Mouse (Mus musculus) midbrain, embryonic 16.5 days (tissue): ENCODE data around the gene Elavl3. TPM values are rescaled to one million over a fixed set of nuclear protein-coding genes. Genes with fewer than 3 reads are reported as not detected.

Experiments
- ATAC-seq: fragments of 200-750 bp; cut with Nextera tagmentation; 2 replicates; pipeline ENCODE4 v1.8.0; 2017; ENCODE audit warnings: moderate TSS enrichment
- H3K27ac ChIP-seq: fragments of 300-500 bp; sonication (generic); 2 replicates; pipeline ENCODE4 v1.5.1; 2014; ENCODE audit warnings: mild to moderate bottlenecking, low read length, mixed read lengths
- H3K27me3 ChIP-seq: fragments of 300-500 bp; sonication (generic); 2 replicates; pipeline ENCODE4 v1.6.1; 2014; ENCODE audit warnings: low read depth, low read length, mixed read lengths; ENCODE audit not compliant: control insufficient read depth, insufficient read depth
- H3K36me3 ChIP-seq: fragments of 300-500 bp; sonication (generic); 2 replicates; pipeline ENCODE4 v1.6.1; 2014; ENCODE audit warnings: mild to moderate bottlenecking, low read length, moderate library complexity, mixed read lengths; ENCODE audit not compliant: control insufficient read depth, insufficient read depth
- H3K4me1 ChIP-seq: fragments of 300-500 bp; sonication (generic); 2 replicates; pipeline ENCODE4 v1.6.1; 2014; ENCODE audit warnings: mild to moderate bottlenecking, low read length, mixed read lengths; ENCODE audit not compliant: control insufficient read depth, insufficient read depth
- H3K4me2 ChIP-seq: fragments of 300-500 bp; sonication (generic); 2 replicates; pipeline ENCODE4 v1.6.1; 2014; ENCODE audit warnings: mild to moderate bottlenecking, low read length, mixed read lengths
- H3K4me3 ChIP-seq: fragments of 300-500 bp; sonication (generic); 2 replicates; pipeline ENCODE4 v1.5.1; 2014; ENCODE audit warnings: low read depth, mild to moderate bottlenecking, low read length, moderate library complexity, mixed read lengths
- H3K9ac ChIP-seq: fragments of 300-500 bp; sonication (generic); 2 replicates; pipeline ENCODE4 v1.6.1; 2014; ENCODE audit warnings: low read depth, low read length, mixed read lengths
- H3K9me3 ChIP-seq: fragments of 300-500 bp; sonication (generic); replicated peaks from 2 replicates; pipeline ENCODE4 v1.6.1; 2014; ENCODE audit warnings: mild to moderate bottlenecking, low read length, mixed read lengths; ENCODE audit not compliant: control insufficient read depth, poor library complexity, severe bottlenecking
- whole genome bisulfite sequencing: fragments of 180-500 bp; shearing (Covaris S2); extraction: QIAGEN DNeasy Blood & Tissue Kit; methylation state at CpG from one replicate; pipeline ENCODE4 v1.1.7; 2014; 5-methylcytosine and 5-hydroxymethylcytosine counted together
- polyA plus RNA-seq: library from polyadenylated mRNA; unstranded; fragments of >200 nt; fragmentation: Nextera tagmentation; extraction: Ambion mirVana; gene quantifications from 2 replicates; pipeline ENCODE4 v1.2.1, GENCODE M21; 2015

The Elavl3 gene
- polyA plus RNA-seq, 1 experiment from 2014 or later = 91.6 TPM

DNA sequence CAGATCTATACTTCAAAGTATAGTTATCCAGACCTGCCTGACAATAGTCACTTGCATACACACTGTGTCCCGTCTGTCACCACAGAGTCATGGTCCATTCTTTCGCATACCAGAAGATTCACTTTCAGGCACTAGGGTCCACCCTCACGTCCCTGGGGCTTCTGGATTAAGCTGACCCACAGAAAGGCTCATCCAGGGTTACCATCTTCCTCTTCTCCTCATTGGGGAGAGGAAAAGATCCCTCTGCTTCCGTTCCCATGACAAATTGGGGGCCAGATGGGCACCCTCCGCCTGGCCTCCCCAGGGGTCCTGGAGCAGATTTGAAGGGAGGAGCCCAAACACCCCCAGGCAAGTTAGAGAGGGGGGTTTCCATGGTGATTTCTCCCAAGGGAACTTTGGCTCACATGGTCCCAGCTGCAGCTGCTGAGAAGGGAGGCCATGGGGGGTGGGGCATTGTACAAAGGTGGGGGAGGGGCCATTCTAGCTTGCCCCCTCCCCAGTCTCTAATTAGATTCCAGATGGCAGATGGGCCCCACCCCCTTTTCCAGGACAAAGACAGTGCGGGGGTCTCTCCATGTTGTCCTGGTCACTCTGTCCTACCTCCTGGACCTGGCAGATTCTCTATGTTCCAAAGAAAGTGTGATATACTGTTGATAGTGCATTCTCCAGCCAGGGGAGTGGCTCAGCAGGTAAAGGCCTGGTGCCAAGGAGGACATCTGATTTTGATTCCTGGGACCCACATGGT, 16.4 kb downstream of the Elavl3 start:
- H3K27me3 ChIP-seq = no peaks in the 10 kb centered on the region
- ATAC-seq = no peak
- 17% methylated on average over 6 of the region's 6 CpGs for WGBS
- H3K9ac ChIP-seq = no peak overlapping the region
- H3K4me1 ChIP-seq = peaks cover 8% of the 10 kb centered on the region
- no peak overlapping the region for H3K27ac ChIP-seq
- no peak overlapping the region for H3K4me2 ChIP-seq
- no peaks in the 10 kb centered on the region for H3K9me3 ChIP-seq
- peaks cover 16% of the 10 kb centered on the region for H3K36me3 ChIP-seq
- H3K4me3 ChIP-seq = no peak overlapping the region

DNA sequence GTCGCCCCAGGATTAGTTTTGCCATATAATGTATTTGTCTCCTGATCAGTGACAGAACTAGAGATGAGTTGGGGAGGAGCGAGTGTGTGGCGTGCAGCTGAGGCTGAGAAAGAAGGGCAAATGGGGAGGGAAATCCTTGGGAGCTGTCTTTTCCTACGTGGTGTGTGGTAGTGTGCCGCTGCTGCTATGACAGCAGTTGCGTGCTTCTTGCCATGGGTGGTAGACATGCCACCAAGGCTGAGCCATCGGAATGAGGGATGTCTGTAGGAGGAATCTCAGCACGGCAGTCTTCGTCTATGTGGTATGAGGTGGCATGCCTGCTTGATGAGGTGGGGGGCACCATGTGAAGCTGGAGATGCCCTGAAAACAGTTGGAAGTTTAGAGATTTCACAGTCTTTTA, 21.4 kb downstream of the Elavl3 start:
- Histone ChIP-seq H3K36me3 (peaks cover 34% of the 10 kb centered on the region), H3K4me2 (no peak overlapping the region), H3K27me3 (no peaks in the 10 kb centered on the region), H3K27ac (no peak overlapping the region), H3K4me3 (no peak overlapping the region), H3K9ac (no peak overlapping the region), H3K4me1 (peaks cover 2% of the 10 kb centered on the region; the same call in 1 of the 2 replicates), H3K9me3 (no peaks in the 10 kb centered on the region)
- ATAC-seq = no peak
- WGBS = 91% methylated on average over 9 of the region's 9 CpGs

DNA sequence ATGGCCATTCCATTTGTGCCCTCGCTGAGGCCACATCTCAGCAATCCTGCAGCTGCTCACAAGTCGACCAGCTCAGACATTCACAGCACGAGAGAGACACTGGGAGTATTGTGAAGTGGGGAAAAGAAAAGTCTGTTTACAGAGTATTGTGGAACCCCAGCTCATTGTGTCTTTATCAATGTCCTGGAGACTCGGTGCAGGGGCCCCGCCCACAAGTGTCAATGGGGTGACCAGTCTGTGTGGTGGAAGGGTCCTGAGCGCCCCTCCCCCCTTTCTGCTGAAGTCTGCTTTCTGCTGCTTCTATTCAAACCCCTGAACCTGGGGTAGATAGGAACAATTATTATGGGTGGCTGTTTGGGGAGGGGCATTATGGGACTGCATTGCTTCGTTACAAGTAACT, 23.4 kb downstream of the Elavl3 start:
- H3K4me2 ChIP-seq = no peak overlapping the region
- no peak overlapping the region for H3K4me3 ChIP-seq
- no peaks in the 10 kb centered on the region for H3K27me3 ChIP-seq
- H3K27ac ChIP-seq = no peak overlapping the region
- no peak for ATAC-seq
- peaks cover 41% of the 10 kb centered on the region for H3K36me3 ChIP-seq
- H3K9me3 ChIP-seq = no peaks in the 10 kb centered on the region
- WGBS = 30% methylated on average over 7 of the region's 7 CpGs
- no peak overlapping the region for H3K9ac ChIP-seq
- H3K4me1 ChIP-seq = no peaks in the 10 kb centered on the region

DNA sequence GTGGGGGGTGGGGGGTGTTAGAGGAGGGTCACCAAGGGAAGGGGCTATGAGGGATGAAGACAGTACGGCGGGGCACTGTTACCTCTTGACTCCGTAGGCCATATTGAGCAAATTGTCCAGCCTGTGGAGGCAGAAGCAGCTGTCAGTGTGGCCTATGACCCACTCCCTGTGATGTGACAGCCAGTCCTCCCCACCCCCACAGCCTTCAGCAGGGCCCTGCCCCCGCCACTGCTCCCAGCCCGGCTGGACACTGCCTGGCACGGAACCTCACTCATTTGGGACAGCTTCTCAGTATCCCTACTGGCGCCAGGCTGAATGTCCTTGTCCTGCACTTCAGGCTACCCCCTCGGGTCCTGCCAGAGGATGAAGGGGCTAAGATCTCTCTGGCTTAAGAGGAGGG, 27.2 kb downstream of the Elavl3 start:
- H3K9me3 ChIP-seq = no peaks in the 10 kb centered on the region
- no peak overlapping the region for H3K9ac ChIP-seq
- no peaks in the 10 kb centered on the region for H3K27me3 ChIP-seq
- 53% methylated on average over 8 of the region's 8 CpGs for WGBS
- H3K4me1 ChIP-seq = no peaks in the 10 kb centered on the region
- H3K36me3 ChIP-seq = peaks cover 34% of the 10 kb centered on the region
- ATAC-seq = no peak
- no peak overlapping the region for H3K27ac ChIP-seq
- H3K4me2 ChIP-seq = no peak overlapping the region
- H3K4me3 ChIP-seq = no peak overlapping the region

DNA sequence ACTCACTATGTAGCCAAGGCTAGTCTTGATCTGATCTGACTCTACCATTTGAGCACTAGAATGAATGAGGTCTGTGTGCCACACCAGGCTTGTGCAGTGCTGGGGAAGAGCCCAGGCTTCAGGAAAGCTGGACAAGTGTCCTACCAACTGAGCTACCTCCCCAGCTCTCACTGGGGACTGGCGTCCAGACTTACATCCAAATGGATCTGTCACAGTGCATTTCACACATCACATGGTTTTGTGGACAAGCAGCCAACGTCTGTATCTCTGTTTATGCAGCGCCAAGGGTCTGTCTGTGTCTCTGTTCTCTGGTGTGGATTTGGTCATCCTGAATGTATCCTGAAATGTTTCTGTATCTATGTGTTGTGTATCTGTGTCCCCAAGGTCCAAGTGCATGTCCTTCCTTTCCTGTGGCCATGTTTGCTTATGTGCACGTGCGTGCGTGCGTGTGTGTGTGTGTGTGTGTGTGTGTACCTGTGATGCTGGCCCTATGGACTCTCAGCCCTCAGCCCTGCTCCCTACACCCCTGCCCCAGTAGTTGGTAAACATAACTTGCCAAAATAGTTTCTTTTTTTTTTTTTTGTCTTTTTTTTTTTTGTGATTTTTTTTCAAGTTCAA, 34.5 kb downstream of the Elavl3 start:
- H3K9me3 ChIP-seq = no peaks in the 10 kb centered on the region
- H3K4me3 ChIP-seq = no peak overlapping the region
- H3K9ac ChIP-seq = no peak overlapping the region
- H3K4me1 ChIP-seq = no peaks in the 10 kb centered on the region
- no peak for ATAC-seq
- H3K4me2 ChIP-seq = no peak overlapping the region
- H3K27ac ChIP-seq = no peak overlapping the region
- H3K36me3 ChIP-seq = peaks cover 25% of the 10 kb centered on the region
- 70% methylated on average over 7 of the region's 7 CpGs for whole genome bisulfite sequencing
- H3K27me3 ChIP-seq = no peaks in the 10 kb centered on the region

DNA sequence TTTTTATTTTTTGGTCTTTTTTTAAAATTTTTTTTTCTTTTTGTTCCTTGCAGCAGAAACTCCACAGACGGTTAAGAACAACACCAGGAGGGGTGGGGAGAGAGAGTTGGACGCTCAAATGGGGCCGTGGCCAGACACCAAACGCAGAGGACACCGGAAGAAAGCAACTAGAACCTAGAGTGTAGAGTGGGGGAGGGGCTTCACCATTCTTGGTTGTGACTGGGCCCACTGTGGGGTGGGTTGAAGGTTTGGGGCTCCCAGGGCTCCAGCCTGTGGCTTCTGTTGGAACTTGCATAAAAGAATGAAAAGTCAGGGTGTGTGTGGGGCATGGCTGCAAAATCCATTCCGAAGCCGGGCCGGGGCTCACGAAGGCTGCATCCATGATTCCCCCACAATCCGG, 35.6 kb downstream of the Elavl3 start:
- ATAC-seq = no peak
- WGBS = 76% methylated on average over 10 of the region's 10 CpGs
- no peak overlapping the region for H3K27ac ChIP-seq

DNA sequence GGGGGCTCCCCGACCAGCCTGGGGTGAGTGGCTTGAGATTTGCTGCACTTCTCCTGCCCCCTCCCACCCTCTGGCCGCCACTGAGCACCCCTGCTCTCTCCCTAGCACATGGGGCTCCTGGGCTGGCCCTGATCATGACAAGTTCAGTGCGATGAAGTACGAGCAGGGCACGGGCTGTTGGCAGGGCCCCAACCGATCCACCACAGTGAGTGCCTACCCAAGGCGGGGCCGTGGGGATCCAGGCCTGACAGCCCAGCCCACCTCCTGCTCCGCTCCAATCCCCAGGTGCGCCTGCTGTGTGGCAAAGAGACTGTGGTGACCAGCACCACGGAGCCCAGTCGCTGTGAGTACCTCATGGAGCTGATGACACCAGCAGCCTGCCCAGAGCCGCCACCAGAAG, 39.1 kb downstream of the Elavl3 start:
- 87% methylated on average over 13 of the region's 13 CpGs for WGBS
- Histone ChIP-seq H3K27ac (no peak overlapping the region), H3K36me3 (peaks cover 52% of the 10 kb centered on the region), H3K4me1 (no peaks in the 10 kb centered on the region), H3K4me3 (no peak overlapping the region), H3K9ac (no peak overlapping the region), H3K4me2 (no peak overlapping the region), H3K9me3 (no peaks in the 10 kb centered on the region), H3K27me3 (no peaks in the 10 kb centered on the region)
- ATAC-seq = peak; percentile 17; the same call in 1 of the 2 replicates

More for the DNA sequence above, 35.6 kb downstream of the Elavl3 start:
- Histone ChIP-seq H3K4me1 (no peaks in the 10 kb centered on the region), H3K9ac (no peak overlapping the region), H3K27me3 (no peaks in the 10 kb centered on the region), H3K4me2 (no peak overlapping the region), H3K9me3 (no peaks in the 10 kb centered on the region), H3K4me3 (no peak overlapping the region), H3K36me3 (peaks cover 31% of the 10 kb centered on the region)

DNA sequence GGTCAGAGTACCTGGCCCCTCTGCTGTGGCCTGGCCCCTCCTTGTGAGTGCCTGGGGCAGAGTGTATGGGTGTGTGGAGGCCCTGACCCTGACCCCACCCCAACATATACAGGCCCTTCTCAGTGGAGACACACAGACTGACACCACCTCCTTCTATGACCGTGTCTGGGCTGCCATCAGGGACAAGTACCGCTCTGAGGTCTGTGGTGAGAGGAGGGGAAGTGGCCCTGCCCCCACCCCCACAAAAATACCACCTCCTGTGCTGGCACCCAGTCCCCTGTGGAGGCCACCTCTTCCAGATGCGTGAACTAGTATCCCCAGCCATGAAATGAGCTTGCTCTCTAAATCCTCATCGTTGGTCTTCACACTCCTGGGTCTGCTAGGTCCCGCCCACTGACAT, 40.8 kb downstream of the Elavl3 start:
- peak; percentile 16; the same call in 1 of the 2 replicates for ATAC-seq
- H3K4me1 ChIP-seq = no peaks in the 10 kb centered on the region
- H3K4me3 ChIP-seq = no peak overlapping the region
- no peaks in the 10 kb centered on the region for H3K27me3 ChIP-seq
- no peak overlapping the region for H3K9ac ChIP-seq
- no peak overlapping the region for H3K27ac ChIP-seq
- peaks cover 52% of the 10 kb centered on the region for H3K36me3 ChIP-seq
- H3K9me3 ChIP-seq = no peaks in the 10 kb centered on the region
- H3K4me2 ChIP-seq = no peak overlapping the region
- WGBS = 89% methylated on average over 5 of the region's 5 CpGs

DNA sequence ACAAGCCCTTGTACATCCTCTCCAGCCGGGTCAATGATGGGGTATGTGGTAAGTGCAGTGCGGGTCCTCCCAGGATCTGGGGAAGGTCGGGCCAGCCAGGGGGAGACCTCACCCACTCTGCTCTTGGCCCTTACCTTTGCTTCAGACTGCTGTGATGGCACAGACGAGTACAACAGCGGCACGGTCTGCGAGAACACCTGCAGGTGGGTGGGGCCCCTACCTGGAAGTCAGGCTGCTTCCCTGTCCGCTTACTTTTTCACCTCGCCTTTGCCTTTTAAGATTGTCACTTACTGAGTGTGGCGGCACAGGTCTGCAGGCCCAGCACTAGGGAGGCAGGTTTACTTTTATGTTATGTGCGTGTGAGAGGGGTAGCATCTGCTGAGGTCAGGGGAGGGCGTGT, 47.3 kb downstream of the Elavl3 start:
- ATAC-seq = no peak
- Histone ChIP-seq H3K4me3 (no peak overlapping the region), H3K9ac (no peak overlapping the region), H3K4me2 (no peak overlapping the region), H3K27me3 (no peaks in the 10 kb centered on the region), H3K27ac (no peak overlapping the region), H3K9me3 (no peaks in the 10 kb centered on the region), H3K4me1 (peaks cover 21% of the 10 kb centered on the region), H3K36me3 (peaks cover 10% of the 10 kb centered on the region)
- 95% methylated on average over 12 of the region's 12 CpGs for WGBS
